16 mouse cellular contexts compared by ENCODE assay signal in genomic region chr12:25300804-25301390, GRCm38 (mm10).
DNase-seq lines count a peak whose midpoint lies in the region; ATAC-seq lines count a peak whose summit lies in the region.
"Had no signal": no experiment of that assay in that cellular context is flagged by ENCODE, and none has a peak within 500 bp of the region (broad histone marks: within the 10 kb centered on the region; RNA-seq: fewer than 3 reads in every experiment).

No protein-coding gene starts in this region.

- no peaks in the 10 kb centered on the region for H3K36me3 ChIP-seq in forebrain, embryonic 14.5 days (ENCODE audit: control insufficient read depth, insufficient read depth, low read length)
- H3K36me3 ChIP-seq: embryonic facial prominence, embryonic 15.5 days had no signal

- WGBS in forebrain, embryonic 14.5 days: 82% methylated on average over 9 of the region's 9 CpGs

- H3K4me1 ChIP-seq in forebrain, embryonic 14.5 days (ENCODE audit: control insufficient read depth, insufficient read depth, low read length): peaks cover 8% of the 10 kb centered on the region

- H3K4me2 ChIP-seq in forebrain, embryonic 14.5 days (ENCODE audit: low read length): no peak overlapping the region
- H3K4me2 ChIP-seq: embryonic facial prominence, embryonic 15.5 days had no signal

- DNase-seq in adrenal gland, postnatal 14 days: peak; percentile 11
- no peak for DNase-seq in adrenal gland, adult 2 months
- peak; percentile 9 for DNase-seq in layer of hippocampus, adult 11-12 months (ENCODE audit: low spot score)
- no peak for DNase-seq in layer of hippocampus, adult 9-10 months (ENCODE audit: low spot score)
- DNase-seq in forebrain, embryonic 14.5 days (ENCODE audit: low spot score): no peak
- DNase-seq: adrenal gland, postnatal 10 days; cerebellum, adult 11 months; gastrocnemius, postnatal 25 days; left cerebral cortex, postnatal 4 days; right cerebral cortex, postnatal 4 days; thymus, adult 18-20 months had no signal

- peak; percentile 57 for ATAC-seq in common myeloid progenitor, adult 5-6 weeks (replicated peaks; ENCODE audit: low read depth, poor library complexity, severe bottlenecking)
- ATAC-seq in megakaryocyte, adult 5-6 weeks (ENCODE audit: poor library complexity, severe bottlenecking): peak; percentile 86
- no peak for ATAC-seq in forebrain, embryonic 14.5 days
- ATAC-seq in cerebellum, adult (ENCODE audit: insufficient number of reproducible peaks, low FRiP score, low TSS enrichment): no peak
- ATAC-seq: forebrain, embryonic 16.5 days had no signal

- no peaks in the 10 kb centered on the region for H3K27me3 ChIP-seq in forebrain, embryonic 14.5 days (replicated peaks; ENCODE audit: control insufficient read depth, insufficient read depth, low read length)
- H3K27me3 ChIP-seq: embryonic facial prominence, embryonic 15.5 days had no signal

- H3K4me3 ChIP-seq in forebrain, embryonic 14.5 days (ENCODE audit: low read depth, low read length): no peak overlapping the region
- H3K4me3 ChIP-seq: embryonic facial prominence, embryonic 15.5 days had no signal

- no peaks in the 10 kb centered on the region for H3K9me3 ChIP-seq in forebrain, embryonic 14.5 days (replicated peaks; ENCODE audit: control insufficient read depth, low read length)
- H3K9me3 ChIP-seq: embryonic facial prominence, embryonic 15.5 days had no signal

- H3K9ac ChIP-seq in forebrain, embryonic 14.5 days (ENCODE audit: low read length): no peak overlapping the region
- H3K9ac ChIP-seq: embryonic facial prominence, embryonic 15.5 days had no signal

- H3K27ac ChIP-seq in forebrain, embryonic 14.5 days (ENCODE audit: low read depth, low read length): no peak overlapping the region
- H3K27ac ChIP-seq: embryonic facial prominence, embryonic 15.5 days had no signal

Comparison
In these comparisons a context has a peak if more than half of its experiments do, and no peak if none do; other contexts are left out.
1. DNase-seq: peak in adrenal gland, postnatal 14 days (single experiment) and layer of hippocampus, adult 11-12 months (single experiment); none in adrenal gland, adult 2 months (single experiment), layer of hippocampus, adult 9-10 months (single experiment) and forebrain, embryonic 14.5 days (single experiment).
2. ATAC-seq: peak in common myeloid progenitor, adult 5-6 weeks (single experiment) and megakaryocyte, adult 5-6 weeks (single experiment); none in forebrain, embryonic 14.5 days (single experiment) and cerebellum, adult (single experiment).